Mouse (Mus musculus) lung, postnatal 0 days (tissue): ENCODE results near the gene Scaf1.

Experiments used
- CTCF ChIP-seq: IDR thresholded peaks from 2 replicates; pipeline ENCODE4 v1.5.1; 2016; ENCODE audit warnings: antibody characterized with exemption, mild to moderate bottlenecking
- EP300 ChIP-seq: IDR thresholded peaks from 2 replicates; pipeline ENCODE4 v1.6.1; 2016; ENCODE audit warnings: antibody characterized with exemption, mild to moderate bottlenecking, control low read depth

GRCm38 (mm10) chr7:44958208-44958607 is 58.0 kb downstream of the Scaf1 start:
- peak; percentile 86 for TF ChIP-seq CTCF
- TF ChIP-seq EP300 = no peak
